Mouse (Mus musculus) kidney, postnatal 36 days (tissue): ENCODE measurements around the gene Acaca.

Source experiments
- DNase-seq, 2 experiments: peaks; one replicate each; pipeline ENCODE4 v3.0.0; 2021 to 2022; ENCODE audit warnings: mixed read lengths in 2 of 2

Acaca gene

GRCm38 (mm10) chr11:84395010-84395409, 265.5 kb downstream of the Acaca start:
- DNase-seq: peak; percentile 8 to 19

GRCm38 (mm10) chr11:84406733-84407132, 277.3 kb downstream of the Acaca start:
- no peak for DNase-seq

GRCm38 (mm10) chr11:84410383-84410782, 280.9 kb downstream of the Acaca start:
- no peak for DNase-seq

GRCm38 (mm10) chr11:84410879-84411641, 281.6 kb downstream of the Acaca start:
- no peak for DNase-seq

GRCm38 (mm10) chr11:84411642-84412018, 282.2 kb downstream of the Acaca start:
- DNase-seq: no peak

- no peak for DNase-seq
Observed at GRCm38 (mm10) chr11:84412201-84412934, 282.9 kb downstream of the Acaca start.

- no peak for DNase-seq
Observed at GRCm38 (mm10) chr11:84413111-84413510, 283.6 kb downstream of the Acaca start.

GRCm38 (mm10) chr11:84420779-84421178, 291.3 kb downstream of the Acaca start:
- DNase-seq: no peak

GRCm38 (mm10) chr11:84425736-84426632, 296.5 kb downstream of the Acaca start:
- peak; percentile 38 to 43 for DNase-seq

- no peak for DNase-seq
Observed at GRCm38 (mm10) chr11:84426633-84426998, 297.1 kb downstream of the Acaca start.

GRCm38 (mm10) chr11:84429581-84429980, 300.1 kb downstream of the Acaca start:
- peak; percentile 53 to 73 for DNase-seq

GRCm38 (mm10) chr11:84430336-84430735, 300.9 kb downstream of the Acaca start:
- peak; percentile 21 to 29 for DNase-seq

GRCm38 (mm10) chr11:84434879-84435278, 305.4 kb downstream of the Acaca start:
- no peak for DNase-seq

- DNase-seq: no peak
Observed at GRCm38 (mm10) chr11:84440402-84440801, 310.9 kb downstream of the Acaca start.

- peak; percentile 64 to 84 for DNase-seq
Observed at GRCm38 (mm10) chr11:84442554-84443331, 313.3 kb downstream of the Acaca start.
